Mouse (Mus musculus) testis, postnatal 10 days (tissue): ENCODE measurements around the gene Dtd2.

Source experiments
- DNase-seq: peaks from one replicate; pipeline ENCODE4 v3.0.0; 2021; ENCODE audit warnings: low spot score

Dtd2 gene

DNA sequence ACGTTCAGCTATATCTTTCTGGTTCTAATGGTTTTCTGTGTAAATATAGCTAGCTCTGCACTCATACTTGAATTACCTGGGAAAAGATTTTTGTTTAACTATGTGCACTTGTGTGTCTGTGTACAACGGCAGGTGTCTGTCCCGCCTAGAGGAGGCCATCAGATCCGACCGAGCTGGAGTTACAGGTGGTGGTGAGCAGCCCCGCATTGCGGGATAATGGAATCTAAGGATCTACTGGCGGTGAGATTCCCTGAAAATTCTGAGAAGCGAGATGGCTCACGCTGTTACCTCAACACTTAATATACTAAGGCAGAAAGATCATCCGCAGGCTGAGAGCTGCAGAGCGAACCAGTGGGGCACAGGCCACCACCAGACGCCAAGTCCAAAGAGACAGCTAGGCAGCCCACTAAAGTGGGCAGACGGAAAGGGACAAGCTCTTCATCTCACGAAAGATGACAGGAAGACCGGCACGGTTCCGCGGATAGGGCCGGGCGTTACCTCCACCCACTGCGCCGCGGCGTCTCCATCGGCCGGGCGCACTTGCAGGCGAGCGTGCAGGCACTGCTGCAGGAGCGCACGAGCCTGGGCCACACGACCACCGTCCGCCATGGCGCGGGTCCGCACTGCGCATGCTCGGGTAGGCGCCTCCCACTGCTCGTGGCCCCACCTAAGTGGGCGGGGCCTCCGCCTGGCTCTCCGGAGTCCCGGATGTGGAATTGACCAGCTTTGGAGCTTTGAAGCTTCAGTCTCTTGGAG lies at the start of gene Dtd2:
Gene Dtd2 (minus strand): TSS at position 625 of the 756 bp plus-strand sequence.
- DNase-seq, result peak; percentile 98

DNA sequence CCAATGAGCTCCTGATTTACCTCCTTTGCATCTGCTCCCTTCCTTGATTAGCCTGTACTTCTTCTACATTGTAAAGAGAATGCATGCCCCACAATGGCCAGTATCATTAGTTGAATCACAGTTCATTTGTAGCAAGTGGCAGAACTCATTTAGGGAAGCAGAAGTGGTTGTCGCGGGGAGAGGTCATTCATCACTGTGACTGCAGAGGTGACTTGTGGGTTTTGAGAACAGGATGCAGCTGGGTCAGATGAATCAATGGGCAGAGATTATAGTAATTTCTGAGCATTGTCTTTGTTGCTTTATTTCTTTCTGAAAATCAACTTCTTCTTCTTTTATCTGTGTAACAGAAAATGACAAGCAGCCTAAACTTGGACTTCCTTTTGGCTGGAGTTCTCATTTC lies 43.0 kb upstream of the Dtd2 start:
- DNase-seq, result no peak

DNA sequence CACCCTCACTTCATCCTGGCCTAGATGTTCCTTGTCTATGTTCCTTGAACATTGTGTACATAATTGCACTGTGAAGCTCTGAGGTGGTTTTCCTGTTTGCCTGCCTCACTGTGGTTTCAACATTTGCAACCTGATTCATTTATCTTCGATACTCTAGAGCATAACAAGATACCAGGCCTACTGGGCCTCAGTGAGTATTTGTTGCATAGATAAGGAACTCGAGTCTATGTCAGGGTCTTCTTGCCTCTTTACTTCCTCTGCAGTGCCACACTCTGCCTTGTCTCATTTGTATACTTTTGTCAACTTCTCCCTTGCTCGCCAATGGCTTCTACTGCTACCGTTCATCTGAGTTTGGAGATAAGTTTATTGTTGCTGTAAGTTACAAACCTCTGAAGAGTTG lies 40.1 kb upstream of the Dtd2 start:
- DNase-seq, result no peak

DNA sequence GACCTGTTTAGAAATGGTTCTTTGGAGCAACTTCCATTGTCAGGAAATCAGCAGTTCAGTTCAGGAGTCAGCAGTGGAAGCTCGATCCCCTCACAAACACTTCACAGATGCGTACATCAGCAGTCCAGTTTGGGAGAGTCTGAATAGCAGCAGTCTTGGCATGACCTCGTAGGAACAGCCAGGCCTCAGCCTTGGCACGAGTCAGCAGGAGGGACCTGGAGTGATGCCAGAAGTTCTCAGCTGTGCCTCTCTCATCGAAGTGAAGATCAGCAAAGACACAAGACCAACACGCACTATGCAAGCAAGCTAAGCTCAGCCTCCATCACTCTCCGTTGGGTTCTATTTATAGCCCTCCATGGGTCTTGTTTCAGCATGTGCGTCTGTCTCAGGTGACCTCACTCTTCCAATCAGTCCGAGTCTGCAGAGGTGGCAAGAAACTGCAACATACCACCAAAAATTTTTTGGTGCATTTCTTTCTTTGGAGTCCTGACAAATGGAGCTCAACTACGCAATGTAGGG lies 36.6 kb upstream of the Dtd2 start:
- peak; percentile 59 for DNase-seq

DNA sequence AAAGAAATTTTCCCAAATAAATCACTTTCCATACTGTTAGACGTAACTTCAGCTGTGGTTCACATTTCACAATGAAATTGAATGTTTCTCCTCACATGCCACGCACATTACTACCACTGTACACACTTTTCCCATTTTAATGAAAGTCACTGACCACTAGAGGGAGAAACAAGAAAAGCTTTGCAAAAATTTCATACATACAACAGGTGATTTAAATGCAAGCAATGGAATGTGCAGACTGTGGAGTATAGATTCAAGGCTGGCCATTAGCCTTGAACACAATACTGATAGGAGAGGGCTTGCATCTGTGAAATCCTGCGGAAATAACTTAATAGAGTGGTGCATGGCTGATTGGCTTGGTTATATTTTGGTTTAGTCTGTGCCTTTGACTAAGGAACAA lies 32.1 kb upstream of the Dtd2 start:
- DNase-seq, result no peak

DNA sequence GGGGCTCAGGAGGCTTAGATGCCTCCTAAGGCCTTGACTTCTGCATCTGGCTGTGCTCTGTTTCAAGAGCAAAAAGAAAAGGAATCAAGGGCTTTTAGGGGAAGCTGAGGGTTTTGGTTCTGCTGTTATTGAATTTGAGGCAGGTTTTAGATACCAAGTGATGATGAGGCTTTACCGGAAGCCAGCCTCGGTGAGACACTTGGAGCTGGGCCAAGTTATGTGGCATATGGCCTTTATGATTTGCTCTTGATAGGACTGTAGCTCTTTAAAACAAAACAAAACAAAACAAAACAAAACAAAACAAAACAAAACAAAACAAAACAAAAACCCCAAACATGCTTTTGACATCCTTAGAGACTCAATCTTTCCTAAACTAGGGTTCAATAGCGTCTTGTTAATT lies 28.7 kb upstream of the Dtd2 start:
- no peak for DNase-seq

DNA sequence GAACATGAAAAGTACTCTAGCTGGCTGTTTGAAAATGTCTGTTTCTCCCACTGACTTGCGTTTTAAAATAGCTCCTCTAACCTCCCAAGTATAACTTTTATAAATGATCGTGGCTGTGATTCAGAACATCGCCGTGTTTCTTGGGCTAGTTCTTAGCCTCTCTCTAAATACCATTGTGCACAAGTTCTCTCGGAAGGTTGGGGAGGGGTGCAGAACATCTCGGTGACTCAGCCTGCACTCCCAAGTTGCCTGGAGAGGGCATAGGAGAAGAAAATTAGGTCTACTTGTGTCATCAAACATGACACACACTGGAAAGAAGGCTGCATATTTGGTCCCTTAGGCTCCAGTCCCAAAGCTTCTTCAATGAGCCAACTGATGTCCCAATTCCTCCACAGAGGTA lies 26.0 kb upstream of the Dtd2 start:
- DNase-seq, result no peak

DNA sequence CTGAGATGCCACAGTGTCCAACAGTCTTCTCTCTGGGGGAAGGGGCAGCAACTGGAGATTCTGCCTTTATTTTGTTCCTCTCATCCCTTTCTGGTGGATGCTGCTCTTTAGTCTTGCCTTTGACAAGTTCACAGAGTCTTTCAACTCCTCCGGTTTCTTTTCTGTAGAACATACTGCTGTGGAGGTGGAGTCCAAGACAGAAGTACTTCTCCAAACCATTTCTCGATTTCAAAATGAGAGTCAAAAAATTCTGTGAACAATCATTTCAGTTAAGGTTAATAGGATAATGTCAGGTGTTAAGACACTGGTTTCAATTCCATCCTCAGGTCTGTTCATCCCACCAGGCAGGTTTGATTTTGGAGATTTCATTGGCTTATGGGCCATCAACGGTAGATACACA lies 21.7 kb upstream of the Dtd2 start, which contains the start of gene Gpr33:
Gene Gpr33 (minus strand): TSS at position 101 of the 400 bp plus-strand sequence.
- no peak for DNase-seq

DNA sequence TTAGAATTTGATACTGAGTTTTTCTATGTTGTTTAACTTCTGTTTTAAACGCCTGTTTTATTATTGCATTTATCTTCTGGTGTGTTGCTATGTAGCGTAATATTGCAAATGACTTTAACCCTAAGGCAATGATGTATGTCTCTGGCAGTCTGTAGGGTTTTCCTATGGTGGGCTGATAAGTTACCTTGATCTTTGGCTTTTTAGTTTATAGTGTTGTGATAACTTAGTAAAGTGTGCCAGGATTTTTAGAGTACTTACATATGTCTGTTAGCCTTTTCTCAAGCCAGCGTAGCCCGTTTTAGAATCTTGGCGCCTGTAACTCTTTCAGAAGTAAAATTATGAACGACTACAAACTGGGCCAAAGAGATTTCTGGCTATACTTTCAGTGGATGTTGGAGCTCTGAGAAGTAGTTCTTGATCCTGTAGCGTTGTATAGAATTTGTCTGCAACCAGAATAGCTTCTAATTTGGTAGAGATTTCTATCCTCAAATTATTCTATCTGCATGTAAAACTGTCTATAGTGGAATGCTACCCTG lies 8.3 kb upstream of the Dtd2 start:
- no peak for DNase-seq

DNA sequence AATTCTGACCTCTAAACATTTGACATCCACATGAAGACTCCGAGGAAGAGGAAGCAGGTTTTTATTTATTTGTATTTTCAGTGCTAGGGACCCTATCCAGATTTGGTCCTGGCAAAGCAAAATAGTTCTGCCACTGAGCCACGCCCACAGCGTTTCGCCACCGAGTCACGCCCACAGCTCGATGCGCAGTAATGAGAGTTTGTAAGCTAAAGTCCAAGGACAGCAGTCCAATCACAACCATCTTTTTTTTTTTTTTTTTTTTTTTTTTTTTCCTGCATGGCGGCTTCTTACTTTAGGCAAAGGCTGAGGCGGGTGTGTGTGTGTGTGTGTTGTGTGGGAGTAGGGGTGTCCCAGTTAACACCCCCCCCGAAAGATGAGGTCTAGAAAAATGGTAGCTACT lies 7.7 kb upstream of the Dtd2 start:
- DNase-seq, result peak; percentile 69

DNA sequence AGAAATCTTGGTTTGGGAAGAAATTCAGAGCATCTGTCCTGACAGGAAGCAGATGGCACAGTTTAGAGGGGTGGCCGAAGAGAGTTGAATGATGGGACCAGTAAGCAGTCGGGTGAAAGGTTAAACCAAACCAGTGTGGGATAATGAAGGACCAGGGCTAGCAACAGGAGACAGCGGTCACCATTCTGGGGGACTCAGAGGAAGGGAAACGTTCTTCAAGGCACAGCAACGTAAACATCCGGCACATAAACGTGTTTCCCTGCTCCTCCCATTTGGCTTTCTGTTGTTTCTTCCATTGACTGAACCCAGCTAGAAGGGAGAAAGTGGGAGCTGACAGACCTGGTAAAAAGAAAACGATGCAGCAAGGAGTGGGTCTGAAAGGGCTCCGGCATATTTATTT lies 7.0 kb upstream of the Dtd2 start:
- no peak for DNase-seq

DNA sequence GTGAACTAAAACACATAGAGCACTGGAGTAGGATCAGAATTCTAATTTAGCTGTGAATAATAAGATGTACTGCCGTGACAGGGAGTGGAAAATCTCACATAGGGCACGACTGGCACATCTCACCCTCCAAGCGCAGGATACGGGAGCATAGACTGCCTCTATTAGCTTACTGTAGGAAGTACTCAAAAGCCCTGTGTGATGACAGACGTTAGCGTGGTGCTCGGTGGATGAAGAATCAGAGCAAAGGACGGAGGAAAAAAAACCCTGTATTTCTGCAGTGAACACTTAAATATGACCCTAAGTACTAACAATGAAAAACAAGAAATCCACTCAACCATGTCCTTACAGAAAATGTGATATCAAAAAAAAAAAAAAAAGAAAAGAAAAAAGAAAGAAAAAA lies 5.9 kb upstream of the Dtd2 start:
- no peak for DNase-seq

DNA sequence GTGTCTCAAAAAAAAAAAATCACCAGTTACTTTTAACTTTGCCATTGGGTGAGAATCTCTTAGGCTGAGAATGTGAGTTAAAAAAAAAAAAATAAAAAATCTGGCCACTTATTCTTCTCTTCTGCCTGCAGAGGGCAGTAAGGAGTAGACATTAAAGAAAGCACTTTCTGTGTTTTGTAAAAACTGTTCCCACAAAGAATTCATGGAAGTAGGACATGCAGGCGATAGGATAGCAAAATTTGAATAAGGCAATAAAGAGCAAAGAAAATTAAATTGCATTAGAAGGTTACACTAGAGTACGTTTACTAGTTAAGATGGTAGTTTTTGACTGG lies 4.3 kb upstream of the Dtd2 start:
- DNase-seq, result no peak

DNA sequence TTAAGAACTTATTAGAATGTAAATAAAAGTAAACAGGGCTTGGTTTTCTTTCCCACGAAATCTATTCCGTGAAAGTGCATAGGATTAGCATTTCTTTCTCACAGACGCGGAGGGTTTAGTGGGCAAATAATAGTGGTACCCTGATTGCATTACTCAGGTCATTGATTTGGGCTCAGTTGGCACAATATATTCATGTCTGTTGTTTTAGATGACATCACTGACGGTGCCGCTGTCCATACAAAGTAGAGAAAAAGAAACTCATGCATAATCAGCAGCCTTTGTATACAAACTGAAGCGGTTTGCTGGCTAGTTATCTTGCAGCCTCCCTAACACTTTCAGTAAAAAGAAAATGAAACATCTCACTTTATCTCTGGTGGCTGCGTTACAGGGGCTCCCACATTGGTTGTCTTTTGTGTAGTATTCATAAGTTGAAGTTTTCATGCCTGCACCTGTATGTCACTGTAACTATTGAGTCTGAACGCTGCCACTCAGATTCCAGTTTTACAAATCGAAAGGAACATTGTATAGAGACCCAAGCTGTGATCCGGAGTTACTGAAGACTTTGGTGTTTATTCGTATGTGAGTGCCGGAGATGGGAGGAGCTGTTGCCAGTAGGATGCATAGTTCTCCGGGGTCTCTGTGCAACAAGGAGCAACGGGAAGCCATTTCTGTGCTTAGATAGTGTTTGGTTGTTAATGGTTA lies 3.8 kb upstream of the Dtd2 start:
- no peak for DNase-seq

DNA sequence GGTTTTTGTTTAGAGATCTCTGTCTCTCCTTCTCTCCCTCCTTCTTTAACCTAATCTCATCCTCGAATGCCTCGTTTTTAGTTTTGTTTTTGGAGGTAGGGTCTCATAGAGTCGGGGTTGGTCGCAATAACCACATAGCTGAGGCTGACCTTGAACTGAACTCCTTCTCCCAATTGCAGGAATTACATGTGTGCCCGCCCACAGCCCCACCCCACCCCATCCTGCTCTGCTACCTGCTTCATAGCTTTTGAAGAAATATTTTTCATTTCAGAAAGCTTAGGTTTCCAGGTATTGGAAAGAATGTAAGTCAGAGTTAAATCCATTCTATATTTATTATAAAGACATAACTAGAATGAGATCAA lies 313 bp upstream of the Dtd2 start:
- DNase-seq, result no peak

DNA sequence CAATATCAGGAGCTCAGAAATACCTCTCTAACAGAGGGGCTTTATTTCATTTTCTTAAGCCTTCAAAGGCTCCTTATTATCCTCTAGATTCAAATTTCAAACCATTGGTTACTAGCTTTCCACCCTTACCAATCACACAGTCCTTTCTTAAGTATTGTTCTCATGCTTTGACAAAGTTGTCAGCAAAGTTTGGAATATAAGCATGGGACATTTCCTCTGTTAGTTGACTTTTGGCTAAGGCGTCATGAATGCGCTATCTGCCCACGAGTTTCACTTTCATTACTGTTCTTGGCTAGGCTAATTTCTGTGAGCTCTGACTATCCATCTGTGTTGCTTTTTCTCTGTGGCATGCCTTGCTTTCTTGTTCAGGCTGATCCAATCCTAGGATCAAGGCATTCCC lies 3.6 kb downstream of the Dtd2 start:
- no peak for DNase-seq

DNA sequence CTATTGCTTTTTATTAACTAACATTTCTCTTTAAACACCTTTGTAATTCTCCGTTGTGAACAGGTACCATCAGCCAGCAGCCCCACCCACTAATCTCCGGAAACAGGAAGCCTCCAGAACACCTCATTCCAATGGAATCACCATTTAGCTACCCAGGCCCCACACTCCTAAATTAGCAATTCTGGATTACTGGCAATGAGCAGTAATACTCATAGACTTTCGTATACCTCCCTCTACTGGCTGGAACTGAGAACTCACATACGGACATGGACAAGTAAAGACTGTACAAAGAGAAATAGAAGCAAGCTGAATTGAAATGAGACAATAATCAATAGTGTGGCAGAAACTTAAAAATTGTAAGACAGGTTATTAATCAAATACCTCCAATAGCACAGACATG lies 4.8 kb downstream of the Dtd2 start:
- DNase-seq, result no peak

DNA sequence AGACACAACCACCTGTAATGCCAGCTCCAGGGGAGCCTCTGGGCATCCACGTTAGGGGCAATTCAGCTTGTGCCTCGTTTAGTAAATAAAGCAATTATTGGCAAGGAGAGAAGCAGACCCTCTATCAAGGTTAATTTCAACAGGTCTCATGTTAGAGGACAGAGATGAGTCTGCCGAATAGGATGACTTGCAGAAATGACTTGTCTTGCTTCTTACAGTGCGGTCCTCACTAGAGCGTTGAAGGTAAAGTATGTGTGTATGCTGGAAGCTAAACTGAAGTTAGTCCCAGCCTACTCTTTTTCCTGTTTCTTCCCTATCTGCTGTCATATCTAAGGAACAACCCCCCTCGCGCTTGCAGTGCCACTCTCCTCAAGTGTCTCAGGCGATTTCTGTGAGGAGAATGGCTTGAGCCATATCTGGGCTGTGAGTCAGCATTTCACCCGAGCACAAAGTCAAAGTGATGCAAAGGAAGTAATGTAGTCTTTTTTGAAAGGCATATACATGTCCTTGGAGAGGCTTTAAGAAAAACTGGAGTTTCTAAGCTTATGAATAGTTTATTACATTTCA lies 7.9 kb downstream of the Dtd2 start:
- no peak for DNase-seq

DNA sequence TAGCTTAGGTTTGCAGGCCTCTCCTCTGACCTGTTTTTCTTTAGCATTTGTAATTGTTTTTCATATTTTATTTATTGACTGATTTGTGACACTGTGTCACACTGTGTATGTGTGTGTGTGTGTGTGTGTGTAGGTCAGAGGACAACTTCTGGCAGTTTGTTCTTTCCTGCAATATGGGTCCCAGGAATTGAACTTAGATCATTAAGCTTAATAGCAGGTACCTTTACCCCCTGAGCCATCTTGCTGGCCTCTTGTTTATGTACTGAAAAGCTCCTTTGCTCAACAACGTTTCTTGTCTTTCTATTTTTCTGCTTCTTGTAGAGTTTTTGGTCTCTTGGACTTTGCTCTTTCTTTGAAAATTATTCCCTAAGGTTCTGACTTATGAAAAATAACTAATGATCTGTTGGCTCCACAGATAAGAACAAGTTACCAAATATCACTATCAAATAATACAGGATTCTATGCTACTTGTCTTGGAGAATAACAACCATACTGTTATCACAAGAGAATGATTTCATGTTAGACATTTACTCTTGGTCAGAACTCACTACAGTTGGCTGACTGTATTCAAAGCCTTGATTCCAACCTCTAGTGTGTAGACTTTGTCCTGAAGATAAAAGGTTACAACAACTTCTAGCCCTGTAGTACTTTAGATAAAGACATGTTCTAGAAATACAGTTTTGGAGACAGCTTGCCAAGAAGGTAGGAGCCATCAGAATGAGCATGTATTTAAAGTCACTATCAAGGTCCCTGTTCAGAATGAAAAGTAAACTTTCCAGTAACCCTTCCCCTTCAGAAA lies 10.4 kb downstream of the Dtd2 start:
- no peak for DNase-seq

DNA sequence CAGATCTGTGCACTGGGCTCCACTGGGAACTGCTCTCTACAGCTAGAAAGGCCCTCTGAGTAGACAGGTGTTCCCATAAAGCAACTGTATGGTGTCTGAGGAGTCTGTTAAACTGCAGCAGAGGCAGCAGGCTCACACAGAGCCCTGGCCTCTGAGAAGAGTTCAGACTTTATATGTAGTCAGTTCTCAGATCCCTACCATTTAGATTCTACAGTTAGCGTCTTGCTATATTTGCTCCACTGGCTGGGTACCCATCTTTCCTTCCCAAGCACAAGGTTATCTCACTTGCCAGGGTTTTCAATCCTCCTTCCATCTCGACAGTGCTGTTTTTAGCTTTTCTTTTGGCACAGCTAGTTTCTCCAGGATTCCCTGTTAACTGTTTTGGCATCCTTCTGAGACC lies 15.7 kb downstream of the Dtd2 start:
- DNase-seq, result no peak

DNA sequence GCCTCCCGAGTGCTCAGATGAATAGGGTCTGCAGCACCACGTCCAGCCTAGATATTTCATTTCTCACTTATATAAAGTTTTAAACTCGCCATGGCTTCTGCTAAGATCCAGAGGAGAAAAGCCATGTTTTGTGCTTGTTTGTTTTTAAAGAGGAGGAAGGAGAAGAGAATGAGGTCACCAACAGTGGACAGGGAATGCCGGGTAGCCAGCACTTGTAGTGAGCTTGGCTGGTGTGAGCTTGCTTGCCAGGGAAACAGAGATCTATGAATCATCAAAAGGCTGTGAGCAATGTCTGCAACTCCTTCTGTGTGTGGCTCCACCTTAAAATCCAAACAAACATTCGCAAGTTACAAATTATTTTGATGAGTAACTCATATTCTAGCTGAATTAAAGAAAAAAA lies 17.8 kb downstream of the Dtd2 start:
- no peak for DNase-seq

DNA sequence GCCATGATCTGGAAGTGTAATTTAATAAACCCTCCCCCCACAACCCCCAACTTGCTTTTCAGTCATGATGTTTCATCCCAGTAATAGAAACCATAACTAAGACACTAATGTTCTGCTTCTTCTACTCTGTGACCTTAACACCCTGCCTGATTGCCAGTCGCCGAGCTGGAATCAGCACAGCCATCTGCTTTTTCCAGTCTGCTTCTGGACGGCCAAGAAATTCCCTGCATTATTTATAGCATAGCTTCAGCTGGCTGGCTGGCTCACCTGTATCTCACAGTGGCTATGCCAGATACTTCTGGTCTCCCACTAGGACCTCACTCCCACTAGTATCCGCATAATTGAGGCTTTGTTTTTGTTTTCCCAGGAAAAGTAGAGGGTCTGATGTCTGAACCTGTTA lies 20.5 kb downstream of the Dtd2 start:
- no peak for DNase-seq
